Mouse (Mus musculus): Measurements from ENCODE around the gene 1700122O11Rik. TPM values are rescaled to one million over a fixed set of nuclear protein-coding genes. Genes with fewer than 3 reads are reported as not detected.
A peak's percentile ranks its signal among the peaks of the same experiment; 100 is the strongest.

Gene 1700122O11Rik
- polyA plus RNA-seq, 1 experiment from 2014 or later, result not detected

- H3K27me3 ChIP-seq (replicated peaks), result no peaks in the 10 kb centered on the region
- H3K27ac ChIP-seq, result no peak overlapping the region
- H3K4me3 ChIP-seq (replicated peaks), result no peak overlapping the region
- H3K4me1 ChIP-seq (replicated peaks), result peaks cover 23% of the 10 kb centered on the region
- H3K36me3 ChIP-seq, result no peaks in the 10 kb centered on the region
- no peak overlapping the region for H3K4me2 ChIP-seq (replicated peaks)
- 14% methylated on average over 2 of the region's 2 CpGs for WGBS
- ATAC-seq, result peak; percentile 82
- no peaks in the 10 kb centered on the region for H3K9me3 ChIP-seq
- no peak overlapping the region for H3K9ac ChIP-seq
Measured at GRCm38 (mm10) chr17:48019585-48019984, 18.5 kb downstream of the 1700122O11Rik start.

- Histone ChIP-seq H3K9me3 (no peaks in the 10 kb centered on the region), H3K4me1 (replicated peaks) (peaks cover 8% of the 10 kb centered on the region; the same call in 1 of the 2 replicates), H3K9ac (no peak overlapping the region), H3K27ac (no peak overlapping the region), H3K4me3 (replicated peaks) (no peak overlapping the region), H3K27me3 (replicated peaks) (no peaks in the 10 kb centered on the region), H3K4me2 (replicated peaks) (no peak overlapping the region), H3K36me3 (no peaks in the 10 kb centered on the region)
- ATAC-seq, result no peak
- WGBS, result 74% methylated on average over 5 of the region's 5 CpGs
Measured at GRCm38 (mm10) chr17:48016566-48016965, 21.5 kb downstream of the 1700122O11Rik start.

GRCm38 (mm10) chr17:48012561-48012960, 25.5 kb downstream of the 1700122O11Rik start:
- Histone ChIP-seq H3K27me3 (replicated peaks) (no peaks in the 10 kb centered on the region), H3K4me1 (replicated peaks) (peaks cover 4% of the 10 kb centered on the region; the same call in 1 of the 2 replicates), H3K36me3 (no peaks in the 10 kb centered on the region), H3K27ac (no peak overlapping the region), H3K9me3 (no peaks in the 10 kb centered on the region), H3K4me2 (replicated peaks) (no peak overlapping the region), H3K4me3 (replicated peaks) (no peak overlapping the region), H3K9ac (no peak overlapping the region)
- ATAC-seq, result no peak
- WGBS, result 55% methylated on average over 10 of the region's 10 CpGs

GRCm38 (mm10) chr17:48011105-48011504, 27.0 kb downstream of the 1700122O11Rik start:
- no peak overlapping the region for H3K4me3 ChIP-seq (replicated peaks)
- no peak overlapping the region for H3K27ac ChIP-seq
- no peaks in the 10 kb centered on the region for H3K27me3 ChIP-seq (replicated peaks)
- H3K36me3 ChIP-seq, result no peaks in the 10 kb centered on the region
- H3K4me2 ChIP-seq (replicated peaks), result no peak overlapping the region
- ATAC-seq, result no peak
- H3K9me3 ChIP-seq, result no peaks in the 10 kb centered on the region
- H3K9ac ChIP-seq, result no peak overlapping the region
- WGBS, result 88% methylated on average over 12 of the region's 12 CpGs
- peaks cover 9% of the 10 kb centered on the region for H3K4me1 ChIP-seq (replicated peaks)

GRCm38 (mm10) chr17:48010283-48010682, 27.8 kb downstream of the 1700122O11Rik start:
- Histone ChIP-seq H3K4me1 (replicated peaks) (peaks cover 12% of the 10 kb centered on the region), H3K36me3 (no peaks in the 10 kb centered on the region), H3K9ac (no peak overlapping the region), H3K4me2 (replicated peaks) (no peak overlapping the region), H3K4me3 (replicated peaks) (no peak overlapping the region), H3K9me3 (no peaks in the 10 kb centered on the region), H3K27ac (no peak overlapping the region), H3K27me3 (replicated peaks) (no peaks in the 10 kb centered on the region)
- WGBS, result 74% methylated on average over 11 of the region's 11 CpGs
- peak; percentile 28; the same call in 1 of the 2 replicates for ATAC-seq

- H3K4me3 ChIP-seq (replicated peaks), result no peak overlapping the region
- no peaks in the 10 kb centered on the region for H3K27me3 ChIP-seq (replicated peaks)
Measured at GRCm38 (mm10) chr17:48005816-48006215, 32.3 kb downstream of the 1700122O11Rik start.

GRCm38 (mm10) chr17:48005091-48005490, 33.0 kb downstream of the 1700122O11Rik start:
- H3K27me3 ChIP-seq (replicated peaks), result no peaks in the 10 kb centered on the region
- H3K36me3 ChIP-seq, result no peaks in the 10 kb centered on the region
- peak overlapping the region; percentile 76 for H3K27ac ChIP-seq
- H3K9me3 ChIP-seq, result no peaks in the 10 kb centered on the region
- peak; percentile 71 for ATAC-seq
- no peak overlapping the region for H3K9ac ChIP-seq
- 0 out of 2 replicates have a peak overlapping the region, but pooled peaks have one; percentile 7 for H3K4me2 ChIP-seq (replicated peaks)
- no peak overlapping the region for H3K4me3 ChIP-seq (replicated peaks)
- WGBS, result 17% methylated on average over 8 of the region's 8 CpGs
- H3K4me1 ChIP-seq (replicated peaks), result peaks cover 43% of the 10 kb centered on the region

More at GRCm38 (mm10) chr17:48005816-48006215, 32.3 kb downstream of the 1700122O11Rik start:
- Histone ChIP-seq H3K9ac (no peak overlapping the region; the same call in 1 of the 2 replicates), H3K4me2 (replicated peaks) (no peak overlapping the region), H3K9me3 (no peaks in the 10 kb centered on the region), H3K4me1 (replicated peaks) (peaks cover 38% of the 10 kb centered on the region), H3K27ac (peak overlapping the region; percentile 66), H3K36me3 (no peaks in the 10 kb centered on the region)
- 57% methylated on average over 4 of the region's 4 CpGs for WGBS
- no peak for ATAC-seq

GRCm38 (mm10) chr17:48004619-48005018, 33.5 kb downstream of the 1700122O11Rik start:
- H3K4me1 ChIP-seq (replicated peaks), result peaks cover 48% of the 10 kb centered on the region
- 35% methylated on average over 9 of the region's 9 CpGs for WGBS
- H3K36me3 ChIP-seq, result no peaks in the 10 kb centered on the region
- H3K9ac ChIP-seq, result no peak overlapping the region
- no peaks in the 10 kb centered on the region for H3K27me3 ChIP-seq (replicated peaks)
- H3K9me3 ChIP-seq, result no peaks in the 10 kb centered on the region
- H3K27ac ChIP-seq, result peak overlapping the region; percentile 76
- H3K4me3 ChIP-seq (replicated peaks), result no peak overlapping the region
- ATAC-seq, result no peak
- H3K4me2 ChIP-seq (replicated peaks), result 0 out of 2 replicates have a peak overlapping the region, but pooled peaks have one; percentile 7

- H3K27me3 ChIP-seq (replicated peaks), result no peaks in the 10 kb centered on the region
- peak overlapping the region; percentile 26; the same call in 1 of the 2 replicates for H3K9ac ChIP-seq
- peaks cover 58% of the 10 kb centered on the region for H3K4me1 ChIP-seq (replicated peaks)
- 46% methylated on average over 4 of the region's 4 CpGs for WGBS
- peak overlapping the region; percentile 24; the same call in 1 of the 2 replicates for H3K4me3 ChIP-seq (replicated peaks)
- ATAC-seq, result 0 out of 2 replicates have a peak, but pooled peaks have one; percentile 4
- H3K27ac ChIP-seq, result peak overlapping the region; percentile 88
- no peaks in the 10 kb centered on the region for H3K36me3 ChIP-seq
- H3K4me2 ChIP-seq (replicated peaks), result peak overlapping the region; percentile 66
- no peaks in the 10 kb centered on the region for H3K9me3 ChIP-seq
Measured at GRCm38 (mm10) chr17:48002486-48002885, 35.6 kb downstream of the 1700122O11Rik start.

- H3K27ac ChIP-seq, result peak overlapping the region; percentile 88
- peak; percentile 87 for ATAC-seq
- H3K4me3 ChIP-seq (replicated peaks), result peak overlapping the region; percentile 24
- no peaks in the 10 kb centered on the region for H3K9me3 ChIP-seq
- H3K4me1 ChIP-seq (replicated peaks), result peaks cover 58% of the 10 kb centered on the region
- no peaks in the 10 kb centered on the region for H3K36me3 ChIP-seq
- peak overlapping the region; percentile 26; the same call in 1 of the 2 replicates for H3K9ac ChIP-seq
- H3K27me3 ChIP-seq (replicated peaks), result no peaks in the 10 kb centered on the region
- peak overlapping the region; percentile 66 for H3K4me2 ChIP-seq (replicated peaks)
- WGBS, result 4% methylated on average over 21 of the region's 21 CpGs
Measured at GRCm38 (mm10) chr17:48001586-48002361, 36.3 kb downstream of the 1700122O11Rik start.

- Histone ChIP-seq H3K4me3 (replicated peaks) (peak overlapping the region; percentile 24), H3K9ac (0 out of 2 replicates have a peak overlapping the region, but pooled peaks have one; percentile 17)
- WGBS, result 5% methylated on average over 7 of the region's 7 CpGs
Measured at GRCm38 (mm10) chr17:48001157-48001556, 36.9 kb downstream of the 1700122O11Rik start.

GRCm38 (mm10) chr17:47999812-48000211, 38.3 kb downstream of the 1700122O11Rik start:
- no peaks in the 10 kb centered on the region for H3K9me3 ChIP-seq
- peak overlapping the region; percentile 66 for H3K27ac ChIP-seq
- 40% methylated on average over 3 of the region's 3 CpGs for WGBS
- H3K4me2 ChIP-seq (replicated peaks), result peak overlapping the region; percentile 27; the same call in 1 of the 2 replicates
- peaks cover 45% of the 10 kb centered on the region for H3K4me1 ChIP-seq (replicated peaks)
- H3K9ac ChIP-seq, result no peak overlapping the region
- peak; percentile 67 for ATAC-seq
- H3K27me3 ChIP-seq (replicated peaks), result no peaks in the 10 kb centered on the region
- H3K36me3 ChIP-seq, result no peaks in the 10 kb centered on the region
- H3K4me3 ChIP-seq (replicated peaks), result no peak overlapping the region

More at GRCm38 (mm10) chr17:48001157-48001556, 36.9 kb downstream of the 1700122O11Rik start:
- Histone ChIP-seq H3K27me3 (replicated peaks) (no peaks in the 10 kb centered on the region), H3K36me3 (no peaks in the 10 kb centered on the region), H3K4me2 (replicated peaks) (peak overlapping the region; percentile 66), H3K9me3 (no peaks in the 10 kb centered on the region), H3K4me1 (replicated peaks) (peaks cover 53% of the 10 kb centered on the region), H3K27ac (peak overlapping the region; percentile 88)
- ATAC-seq, result no peak

Data from intestine, embryonic 15.5 days (tissue).